Mouse (Mus musculus) megakaryocyte, embryonic 14.5 days (primary cell): ENCODE data around the gene Klrb1a. TPM values are rescaled to one million over a fixed set of nuclear protein-coding genes. Genes with fewer than 3 reads are reported as not detected.

Experiments used
- H3K27me3 ChIP-seq: replicated peaks from 2 replicates; pipeline ENCODE3; 2012; ENCODE audit warnings: inconsistent platforms
- H3K36me3 ChIP-seq: replicated peaks from 2 replicates; pipeline ENCODE3; 2012; ENCODE audit warnings: low read length, inconsistent platforms, mixed read lengths
- H3K4me1 ChIP-seq: 2 replicates; pipeline ENCODE4 v1.6.1; 2012; ENCODE audit warnings: inconsistent platforms
- H3K4me3 ChIP-seq: replicated peaks from 2 replicates; pipeline ENCODE3; 2012; ENCODE audit warnings: moderate library complexity, mild to moderate bottlenecking, inconsistent platforms
- H3K9me3 ChIP-seq: 2 replicates; pipeline ENCODE4 v1.6.1; 2012; ENCODE audit warnings: inconsistent platforms
- FLI1 ChIP-seq: IDR thresholded peaks from 2 replicates; pipeline ENCODE4 v1.6.1; 2012; ENCODE audit warnings: low read length, inconsistent platforms, mixed read lengths
- GATA1 ChIP-seq: IDR thresholded peaks from 3 replicates; pipeline ENCODE4 v1.6.1; 2012; ENCODE audit warnings: mixed read lengths, low read length, inconsistent platforms, borderline replicate concordance
- polyA plus RNA-seq: library from polyadenylated mRNA; stranded (reverse); fragments of >175 nt; gene quantifications from 2 replicates; pipeline ENCODE4 v1.2.3, GENCODE M21; 2012; ENCODE audit warnings: low replicate concordance; ENCODE audit not compliant: insufficient read depth

Gene Klrb1a
- polyA plus RNA-seq, 1 experiment: not detected

DNA sequence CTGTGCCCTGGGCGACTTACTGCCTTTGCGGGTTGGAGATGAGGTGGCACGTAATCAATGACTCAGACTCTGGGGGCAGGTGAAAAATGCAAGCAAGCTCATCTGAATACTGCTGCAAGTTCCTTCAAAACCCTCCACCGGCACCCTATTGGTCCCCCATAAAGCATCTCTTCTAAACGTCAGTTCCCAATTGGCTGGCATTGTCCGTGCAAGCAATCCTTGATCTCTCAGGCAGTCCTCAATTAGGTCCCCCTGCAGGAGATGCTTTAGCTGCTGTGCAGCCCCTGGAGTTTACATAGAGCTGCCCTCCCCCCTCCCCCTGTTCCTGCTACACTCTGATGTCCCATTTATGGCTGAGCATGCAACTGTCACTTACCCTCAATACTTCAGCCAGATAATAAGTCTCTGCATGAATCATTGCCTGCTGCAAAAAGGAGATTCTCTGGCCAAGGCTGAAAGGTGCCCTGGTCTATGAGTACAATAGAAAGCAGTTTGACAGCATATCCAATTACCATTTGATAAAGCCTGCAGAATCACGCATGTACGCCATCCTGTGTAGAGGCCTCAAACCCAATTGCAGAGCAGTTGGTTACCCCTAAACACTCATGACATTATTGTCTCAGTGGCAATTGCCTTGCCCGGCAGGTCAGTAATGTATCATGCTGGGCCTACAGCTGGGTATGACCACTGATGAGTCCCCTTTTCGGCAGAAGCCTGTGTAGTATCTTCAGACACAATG lies 20.7 kb downstream of the Klrb1a start:
- Histone ChIP-seq H3K36me3 (no peaks in the 10 kb centered on the region), H3K4me1 (no peaks in the 10 kb centered on the region), H3K9me3 (no peaks in the 10 kb centered on the region), H3K27me3 (peaks cover 4% of the 10 kb centered on the region), H3K4me3 (no peak overlapping the region)
- TF ChIP-seq GATA1 (no peak), FLI1 (no peak)

DNA sequence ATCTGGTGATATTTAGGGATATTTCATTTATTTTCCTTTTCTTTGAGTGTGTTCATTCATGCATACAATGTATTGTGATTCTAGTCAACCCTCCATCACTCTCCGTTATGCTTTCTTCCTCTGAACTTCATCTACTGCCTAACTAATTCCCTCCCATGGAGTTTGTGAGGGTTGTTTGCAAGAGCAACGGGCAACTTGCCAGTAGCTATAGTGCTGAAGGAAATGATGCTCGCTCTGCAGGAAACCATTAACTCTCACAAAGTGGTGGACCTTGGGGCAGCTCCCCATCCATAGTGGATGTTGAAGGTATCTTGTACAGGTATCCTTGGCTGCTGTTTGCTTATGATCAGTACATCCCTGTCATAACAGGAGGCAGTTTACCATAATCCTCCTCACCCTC lies 21.3 kb downstream of the Klrb1a start:
- no peaks in the 10 kb centered on the region for H3K4me1 ChIP-seq
- peaks cover 4% of the 10 kb centered on the region for H3K27me3 ChIP-seq
- no peaks in the 10 kb centered on the region for H3K9me3 ChIP-seq
- no peaks in the 10 kb centered on the region for H3K36me3 ChIP-seq
- H3K4me3 ChIP-seq: no peak overlapping the region
- TF ChIP-seq GATA1 (no peak), FLI1 (no peak)

- Histone ChIP-seq H3K4me1 (no peaks in the 10 kb centered on the region), H3K9me3 (no peaks in the 10 kb centered on the region), H3K4me3 (no peak overlapping the region), H3K36me3 (no peaks in the 10 kb centered on the region), H3K27me3 (peaks cover 4% of the 10 kb centered on the region)
- no peak for TF ChIP-seq GATA1
- TF ChIP-seq FLI1: no peak
These were observed 23.8 kb downstream of the Klrb1a start for GRCm38 (mm10) chr6:128599555-128599954.

- TF ChIP-seq GATA1 (no peak), FLI1 (no peak)
- no peaks in the 10 kb centered on the region for H3K4me1 ChIP-seq
- peaks cover 4% of the 10 kb centered on the region for H3K27me3 ChIP-seq
- H3K4me3 ChIP-seq: no peak overlapping the region
- H3K36me3 ChIP-seq: no peaks in the 10 kb centered on the region
- H3K9me3 ChIP-seq: no peaks in the 10 kb centered on the region
These were observed 24.9 kb downstream of the Klrb1a start for GRCm38 (mm10) chr6:128598256-128599047.

GRCm38 (mm10) chr6:128597121-128597522 lies 26.2 kb downstream of the Klrb1a start:
- Histone ChIP-seq H3K27me3 (peaks cover under 1% of the 10 kb centered on the region), H3K36me3 (no peaks in the 10 kb centered on the region), H3K4me1 (no peaks in the 10 kb centered on the region), H3K4me3 (no peak overlapping the region), H3K9me3 (no peaks in the 10 kb centered on the region)
- TF ChIP-seq GATA1: no peak

DNA sequence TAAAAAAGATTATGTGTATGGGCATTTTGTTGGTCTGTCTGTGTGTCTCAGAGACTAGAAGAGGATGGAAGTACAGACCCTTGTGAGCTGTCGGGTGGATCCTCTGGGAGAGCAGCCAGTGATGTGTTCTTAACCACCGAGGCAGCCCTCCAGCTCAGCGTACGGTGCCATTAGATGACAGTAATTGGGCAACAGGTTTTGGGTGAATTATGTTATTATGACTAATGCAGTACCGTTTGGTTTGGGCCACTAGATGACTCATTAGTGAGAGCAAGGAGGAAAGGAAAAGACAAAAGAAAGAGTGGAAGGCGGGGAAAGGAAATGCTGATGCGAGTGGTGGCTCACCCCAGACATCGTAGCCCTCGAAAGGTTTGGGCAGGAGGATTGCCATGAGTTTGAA lies 28.7 kb downstream of the Klrb1a start:
- Histone ChIP-seq H3K9me3 (no peaks in the 10 kb centered on the region), H3K36me3 (no peaks in the 10 kb centered on the region), H3K27me3 (no peaks in the 10 kb centered on the region), H3K4me1 (no peaks in the 10 kb centered on the region), H3K4me3 (no peak overlapping the region)
- TF ChIP-seq GATA1 (no peak), FLI1 (no peak)

GRCm38 (mm10) chr6:128589426-128589825 lies 33.9 kb downstream of the Klrb1a start:
- no peaks in the 10 kb centered on the region for H3K9me3 ChIP-seq
- H3K36me3 ChIP-seq: no peaks in the 10 kb centered on the region
- no peaks in the 10 kb centered on the region for H3K27me3 ChIP-seq
- no peak for TF ChIP-seq FLI1
- TF ChIP-seq GATA1: no peak
- no peaks in the 10 kb centered on the region for H3K4me1 ChIP-seq
- H3K4me3 ChIP-seq: no peak overlapping the region

DNA sequence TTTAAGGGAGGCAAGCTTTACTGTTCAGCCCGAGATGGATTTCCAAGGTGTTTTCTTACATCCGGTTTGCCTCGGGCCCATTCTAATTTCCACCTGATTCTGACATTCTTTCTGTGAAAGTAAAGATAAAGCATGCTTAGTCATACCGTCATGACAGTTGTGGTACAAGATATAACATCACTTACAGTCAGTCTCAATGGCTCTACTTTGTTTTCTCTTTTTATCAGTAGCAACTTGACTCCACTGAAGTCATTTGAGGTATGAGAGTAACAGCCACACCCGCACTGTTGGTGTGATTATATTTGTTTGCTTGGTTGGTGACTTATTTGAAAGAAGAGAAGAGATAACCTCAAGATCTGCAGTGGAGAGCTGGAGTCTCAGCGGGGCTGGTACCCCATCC lies 35.7 kb downstream of the Klrb1a start:
- H3K4me1 ChIP-seq: no peaks in the 10 kb centered on the region
- no peak overlapping the region for H3K4me3 ChIP-seq
- H3K36me3 ChIP-seq: no peaks in the 10 kb centered on the region
- H3K27me3 ChIP-seq: no peaks in the 10 kb centered on the region
- no peak for TF ChIP-seq FLI1
- no peak for TF ChIP-seq GATA1
- no peaks in the 10 kb centered on the region for H3K9me3 ChIP-seq

DNA sequence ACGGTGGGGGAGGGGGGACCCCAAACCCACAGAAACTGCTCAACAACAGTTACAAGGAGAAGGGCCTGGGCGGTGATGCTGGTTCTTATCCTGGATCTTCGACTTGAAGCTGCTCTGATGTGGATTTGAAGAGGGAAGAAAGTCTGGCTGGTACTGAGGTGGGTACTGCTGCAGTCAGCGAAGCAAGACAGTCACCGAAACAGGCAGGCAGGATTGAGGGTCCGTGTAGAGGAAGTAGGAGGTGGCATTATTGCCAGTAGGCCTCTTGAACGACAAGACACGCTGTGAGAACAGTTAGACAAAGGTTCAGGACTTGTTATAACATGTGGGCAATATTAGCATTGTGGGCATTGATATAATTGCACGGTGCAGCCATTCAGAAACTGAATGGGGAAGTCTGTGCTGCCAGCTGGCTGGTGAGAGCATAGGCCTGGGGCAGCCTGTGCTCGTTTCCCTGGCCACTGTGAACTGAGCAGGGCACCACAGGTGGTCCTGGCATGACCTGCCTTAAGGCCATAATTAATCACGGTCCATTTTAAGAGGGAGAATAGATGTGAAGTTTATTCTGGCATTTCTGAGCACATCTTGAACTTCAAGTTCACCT lies 37.6 kb downstream of the Klrb1a start:
- Histone ChIP-seq H3K4me3 (no peak overlapping the region), H3K9me3 (no peaks in the 10 kb centered on the region), H3K4me1 (no peaks in the 10 kb centered on the region), H3K27me3 (no peaks in the 10 kb centered on the region), H3K36me3 (no peaks in the 10 kb centered on the region)
- no peak for TF ChIP-seq GATA1
- no peak for TF ChIP-seq FLI1

GRCm38 (mm10) chr6:128584070-128584660 lies 39.2 kb downstream of the Klrb1a start:
- Histone ChIP-seq H3K4me1 (no peaks in the 10 kb centered on the region), H3K9me3 (no peaks in the 10 kb centered on the region), H3K36me3 (no peaks in the 10 kb centered on the region), H3K27me3 (no peaks in the 10 kb centered on the region), H3K4me3 (no peak overlapping the region)
- no peak for TF ChIP-seq GATA1
- no peak for TF ChIP-seq FLI1

DNA sequence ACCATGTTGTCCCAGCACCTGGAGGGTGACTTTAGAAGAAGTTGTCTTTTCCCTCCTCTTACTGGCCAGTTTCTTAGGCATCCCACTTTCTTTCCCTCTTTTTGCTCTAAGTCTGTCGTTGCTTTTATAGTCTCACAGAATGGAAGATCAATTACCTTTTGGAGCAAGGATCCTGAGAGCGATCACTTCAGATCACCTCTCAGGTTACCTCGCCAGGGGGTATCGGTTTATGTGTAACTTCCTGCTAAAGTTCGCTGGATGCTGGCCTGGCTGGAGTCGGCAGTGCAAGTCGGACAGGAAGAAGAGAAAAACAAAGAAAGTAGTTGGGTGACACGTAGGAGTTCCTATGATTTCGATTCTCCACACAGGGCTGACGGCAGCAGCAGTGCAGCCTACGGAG lies 41.8 kb downstream of the Klrb1a start, which contains the start of gene A2ml1:
Gene A2ml1 (minus strand): TSS at position 101 of the 400 bp plus-strand sequence.
- Histone ChIP-seq H3K4me1 (no peaks in the 10 kb centered on the region), H3K4me3 (no peak within 1 kb of the TSS), H3K36me3 (no peaks in the 10 kb centered on the region), H3K27me3 (no peaks in the 10 kb centered on the region), H3K9me3 (no peaks in the 10 kb centered on the region)
- TF ChIP-seq GATA1: no peak
- no peak for TF ChIP-seq FLI1
